Mouse (Mus musculus) spleen, adult 2 months (tissue): Measurements from ENCODE around the gene Rnf157.

Source experiments
- CTCF ChIP-seq: fragments of 200-500 bp; IDR thresholded peaks from 2 replicates; pipeline ENCODE4 v1.5.1; 2011; ENCODE audit warnings: mild to moderate bottlenecking, inconsistent platforms; ENCODE audit not compliant: insufficient read depth, insufficient read length, insufficient replicate concordance; ENCODE audit errors: extremely low read depth
- POLR2A ChIP-seq: fragments of 200-500 bp; IDR thresholded peaks from 2 replicates; pipeline ENCODE4 v1.6.1; 2011; ENCODE audit warnings: low read depth, low read length, inconsistent platforms

DNA sequence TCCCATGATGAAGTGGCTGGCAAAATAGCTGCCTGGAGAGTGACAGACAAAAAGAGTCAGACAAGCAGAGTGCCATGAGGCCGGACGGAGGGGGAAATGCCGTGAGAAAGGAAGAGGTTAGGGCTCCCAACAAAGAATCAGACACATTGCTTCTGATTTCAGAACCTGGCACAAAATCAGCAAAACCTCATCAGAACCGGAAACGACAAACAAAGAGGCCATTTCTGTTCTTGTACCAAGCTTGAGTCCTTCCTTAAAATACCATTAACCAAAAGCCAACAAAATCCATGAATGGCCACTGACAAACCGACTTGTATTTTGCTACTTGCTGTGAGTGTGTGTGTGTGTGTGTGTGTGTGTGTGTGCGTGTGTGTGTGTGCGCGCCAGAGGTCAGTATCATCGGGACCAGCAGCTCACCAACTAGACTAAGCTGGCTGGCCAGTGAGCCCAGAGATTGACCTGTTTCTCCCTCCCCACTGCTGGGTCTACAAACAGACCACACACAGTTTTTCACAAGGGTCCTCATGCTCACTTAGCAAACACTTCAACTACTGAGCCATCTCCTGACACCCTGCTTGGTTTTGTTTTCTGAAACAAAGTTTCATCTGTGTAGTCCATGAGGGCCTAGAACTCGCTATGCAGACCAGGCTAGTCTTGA is 16.4 kb downstream of the Rnf157 start:
- no peak for TF ChIP-seq CTCF
- TF ChIP-seq POLR2A: no peak
